Mouse (Mus musculus) urinary bladder, adult 18-20 months (tissue): ENCODE results near the gene Gemin4.
A peak's percentile ranks its signal among the peaks of the same experiment; 100 is the strongest.
"Not testable (repeated sequence)": the region's sequence is repeated elsewhere in the genome, so short reads cannot be mapped to it uniquely, and the experiment has no call there.

Experiments used
- DNase-seq, 2 experiments: peaks; one replicate each; pipeline ENCODE4 v3.0.0; 2022; ENCODE audit warnings: low spot score in 2 of 2, mixed read lengths in 2 of 2

The Gemin4 gene

GRCm38 (mm10) chr11:76216681-76217389 is 629 bp downstream of the Gemin4 start:
- DNase-seq = peak; percentile 31 to 37

GRCm38 (mm10) chr11:76216049-76216540 is 1.4 kb downstream of the Gemin4 start:
- no peak for DNase-seq

DNA sequence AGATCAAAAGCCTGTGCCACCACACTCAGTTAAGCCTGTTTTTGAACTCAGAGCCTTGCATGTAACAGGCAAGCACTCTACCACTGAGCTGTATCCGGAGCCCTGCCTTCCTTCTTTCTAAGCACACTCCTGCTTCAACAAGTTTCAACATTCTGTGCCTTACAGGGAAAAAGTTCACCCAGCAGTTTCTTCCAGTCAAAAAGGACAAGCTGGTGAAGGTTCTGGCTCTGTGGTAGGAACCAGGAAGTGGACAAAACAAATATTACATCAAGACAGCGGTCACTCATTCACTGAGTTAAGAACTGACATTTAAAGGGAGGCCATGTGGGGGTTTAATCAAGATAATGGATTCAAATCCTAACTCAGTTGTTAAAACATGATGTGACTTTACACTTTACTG is 2.5 kb downstream of the Gemin4 start:
- no peak for DNase-seq

GRCm38 (mm10) chr11:76213841-76214240 is 3.6 kb downstream of the Gemin4 start:
- DNase-seq = no peak

DNA sequence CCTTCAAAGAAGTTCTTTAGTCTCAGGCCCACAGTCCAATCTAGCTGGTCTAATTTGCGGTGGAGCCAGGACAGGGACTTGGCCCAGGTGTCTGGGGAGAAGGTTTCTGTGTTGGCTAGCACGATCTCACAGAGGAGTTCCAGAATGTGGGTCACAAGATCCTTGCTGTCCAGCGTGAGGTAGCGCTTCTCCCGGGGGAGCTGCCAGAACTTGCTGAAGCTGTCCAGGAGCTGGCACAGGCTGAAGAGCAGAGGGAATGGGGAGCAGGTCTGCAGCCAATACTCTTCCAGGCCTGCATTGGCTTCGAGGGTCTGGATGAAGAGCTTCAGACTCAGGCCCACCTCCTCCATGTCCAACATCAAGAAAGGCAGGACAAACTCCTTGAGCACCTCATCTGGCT is 5.9 kb downstream of the Gemin4 start:
- DNase-seq = not testable (repeated sequence)

- no peak for DNase-seq
These were observed 7.1 kb downstream of the Gemin4 start for GRCm38 (mm10) chr11:76210228-76210985.

GRCm38 (mm10) chr11:76206793-76207192 is 10.7 kb downstream of the Gemin4 start:
- no peak for DNase-seq

- DNase-seq = peak; percentile 80 to 85
These were observed 15.4 kb downstream of the Gemin4 start for GRCm38 (mm10) chr11:76201761-76202674.

DNA sequence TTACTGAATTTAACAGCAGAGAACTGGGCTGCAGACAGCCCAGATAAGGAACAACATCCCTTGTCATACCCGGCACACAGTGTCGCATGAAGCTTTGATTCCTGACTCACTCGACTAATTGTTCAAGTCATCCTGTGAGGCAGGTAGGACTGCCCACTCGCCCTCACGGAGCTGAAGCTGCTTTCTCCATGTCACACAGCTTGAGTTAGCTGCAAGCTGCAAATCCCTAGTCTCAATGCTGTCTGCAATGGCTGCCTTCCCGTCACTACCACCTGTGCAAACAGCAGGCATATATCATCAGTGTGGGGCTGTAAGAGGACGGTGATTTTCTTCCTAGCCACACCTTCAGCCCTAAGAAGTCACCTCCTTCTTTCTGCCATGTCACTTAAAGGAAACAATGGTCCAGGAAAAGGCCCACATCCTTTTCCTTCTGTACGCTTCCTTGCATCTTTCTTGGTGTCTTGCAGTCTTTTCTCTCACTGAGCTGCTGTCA is 20.4 kb downstream of the Gemin4 start:
- no peak for DNase-seq

DNA sequence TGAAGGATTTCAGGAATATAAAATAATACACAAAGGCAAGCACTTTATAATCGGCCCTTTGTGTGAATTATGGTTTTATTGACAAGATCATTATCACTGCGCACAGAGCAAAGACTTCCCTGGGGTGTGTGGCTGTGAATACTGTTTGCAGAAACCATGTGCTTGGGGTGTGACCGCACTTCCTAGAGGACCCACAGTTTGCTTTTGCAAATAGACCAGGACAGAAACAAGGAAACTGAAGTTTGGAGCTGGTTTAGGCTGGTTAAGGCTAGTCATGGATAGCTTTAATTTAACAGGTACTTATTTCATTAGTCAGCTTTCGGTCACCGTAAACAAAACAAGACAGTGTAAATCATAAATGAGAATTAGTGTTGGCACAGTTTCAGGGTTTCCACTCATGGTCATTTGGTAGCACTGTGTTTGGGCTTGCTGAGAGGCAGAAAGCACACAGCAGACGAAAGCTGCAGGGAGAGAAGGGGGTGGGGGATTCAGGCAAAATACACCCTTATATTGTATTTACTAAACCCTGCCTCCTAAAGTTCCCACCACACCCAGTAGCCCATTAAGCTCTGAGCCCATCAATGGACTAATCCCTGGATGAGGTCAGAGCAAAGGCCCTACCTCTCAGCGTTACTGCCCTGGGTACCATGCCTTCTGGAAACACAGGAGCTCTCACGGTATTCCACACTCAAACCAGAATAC is 21.0 kb downstream of the Gemin4 start:
- no peak for DNase-seq

DNA sequence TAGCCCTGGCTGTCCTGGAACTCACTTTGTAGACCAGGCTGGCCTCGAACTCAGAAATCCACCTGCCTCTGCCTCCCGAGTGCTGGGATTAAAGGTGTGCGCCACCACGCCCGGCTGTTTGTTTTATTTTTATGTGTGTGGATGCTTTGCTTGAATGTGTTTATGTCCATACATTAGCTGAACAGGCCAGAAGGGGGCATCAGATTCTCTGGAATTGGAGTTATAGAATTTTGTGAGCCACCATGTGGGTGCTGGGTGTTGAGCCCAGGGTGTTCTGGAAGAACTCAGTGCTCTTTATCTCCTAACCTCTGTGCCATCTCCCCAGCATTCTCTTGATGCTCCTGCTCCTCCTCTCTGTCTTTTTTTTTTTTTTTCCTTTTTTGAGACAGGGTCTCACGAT is 30.6 kb downstream of the Gemin4 start:
- DNase-seq = no peak

- no peak for DNase-seq
These were observed 33.7 kb downstream of the Gemin4 start for GRCm38 (mm10) chr11:76183745-76184144.

DNA sequence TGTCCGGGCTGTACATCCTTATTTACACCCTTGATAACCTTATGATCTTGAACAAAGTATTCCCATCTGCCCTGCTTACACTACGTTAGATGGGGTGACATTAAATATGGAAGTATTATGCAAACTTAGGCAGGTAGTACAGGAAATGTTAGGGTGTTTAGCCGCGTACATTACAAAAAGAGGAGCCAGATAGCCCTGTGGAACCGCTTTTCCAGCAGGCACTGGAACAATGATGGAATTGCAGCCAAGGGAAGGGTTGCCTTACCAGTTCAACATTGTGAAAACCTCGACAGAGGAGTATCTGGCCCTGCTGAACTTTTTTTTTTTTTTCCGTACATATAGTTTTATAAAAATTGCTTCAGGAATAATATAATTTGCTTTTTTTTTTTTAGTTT is 37.3 kb downstream of the Gemin4 start:
- DNase-seq = no peak

- DNase-seq = peak; percentile 87 to 90
These were observed 37.8 kb downstream of the Gemin4 start, which contains the start of the genes Vps53 and Fam57a for GRCm38 (mm10) chr11:76179495-76180145. TSS of gene Vps53 (minus strand) at chr11:76179647. TSS of gene Fam57a (plus strand) at chr11:76179671.

DNA sequence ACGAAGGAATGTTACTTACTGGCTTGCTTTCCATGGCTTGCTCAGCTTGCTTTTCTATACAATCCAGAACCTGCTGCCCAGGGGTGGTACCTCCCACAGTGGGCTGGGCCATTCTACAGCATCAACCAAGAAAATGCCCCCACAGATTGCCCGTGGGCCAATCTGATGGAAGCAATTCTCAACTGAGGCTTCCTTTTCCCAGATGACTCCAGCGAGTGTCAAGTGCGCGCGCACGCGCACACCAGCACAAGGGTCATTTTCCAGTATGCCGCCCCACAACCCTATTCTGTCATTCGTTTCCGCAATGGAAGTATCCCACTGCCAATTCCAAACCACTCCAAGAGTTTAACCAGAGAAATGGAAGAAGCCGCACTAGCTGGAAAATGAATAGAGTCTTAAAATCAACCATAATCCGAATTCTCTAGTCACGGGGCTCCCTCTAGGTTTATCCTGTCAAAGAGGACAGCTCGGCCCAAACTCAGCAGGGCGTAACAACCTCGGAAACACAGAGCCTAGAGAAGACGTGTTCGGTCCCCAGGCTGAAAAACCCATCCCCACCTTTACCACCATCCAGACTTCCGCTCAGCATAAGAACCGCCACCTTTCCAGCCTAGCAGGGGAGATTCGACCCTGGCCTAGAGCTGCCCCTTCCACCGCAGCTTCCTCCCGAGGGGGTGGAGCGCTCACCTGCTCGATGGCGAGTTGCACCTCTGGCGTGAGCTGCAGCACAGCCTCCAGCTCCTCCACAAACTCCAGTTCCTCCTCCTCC is 38.6 kb downstream of the Gemin4 start:
- peak in 1 of 2 experiments; percentile 28 for DNase-seq

GRCm38 (mm10) chr11:76170207-76170606 is 47.3 kb downstream of the Gemin4 start:
- no peak for DNase-seq

- DNase-seq = no peak
These were observed 48.5 kb downstream of the Gemin4 start for GRCm38 (mm10) chr11:76168976-76169375.

- peak in 1 of 2 experiments; percentile 51 for DNase-seq
These were observed 50.2 kb downstream of the Gemin4 start for GRCm38 (mm10) chr11:76167079-76167765.

DNA sequence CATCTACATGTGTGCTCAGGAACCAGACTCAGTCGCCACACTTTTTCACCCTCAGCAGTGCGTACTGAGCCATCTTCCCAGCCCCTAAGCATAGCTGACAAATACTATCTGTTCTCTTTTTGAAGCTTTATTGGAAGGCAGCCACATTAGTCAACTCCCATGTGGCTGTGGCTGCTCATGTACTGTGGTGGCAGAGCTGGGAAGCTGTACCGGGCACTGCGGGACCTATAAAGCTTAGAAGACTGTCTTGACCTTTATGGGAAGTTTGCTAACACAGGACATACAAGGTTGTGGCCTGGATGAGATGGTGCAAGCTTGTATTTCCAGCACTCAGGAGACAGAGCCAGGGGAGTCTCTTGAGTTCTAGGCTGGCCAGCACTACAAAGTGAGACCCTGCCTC is 50.8 kb downstream of the Gemin4 start:
- DNase-seq = no peak
